Mouse (Mus musculus) E14TG2a.4 (cell line): ENCODE data around the gene Zfp113.

ENCODE experiments used
- H3K27me3 ChIP-seq: 2 replicates; pipeline ENCODE4 v1.6.1; 2014; ENCODE audit warnings: low read length, control low read depth; ENCODE audit not compliant: insufficient read depth
- H3K36me3 ChIP-seq: 2 replicates; pipeline ENCODE4 v1.6.1; 2014; ENCODE audit warnings: low read length, control low read depth; ENCODE audit not compliant: insufficient read depth
- H3K4me1 ChIP-seq: replicated peaks from 2 replicates; pipeline ENCODE4 v1.6.1; 2014; ENCODE audit warnings: low read depth, low read length, control low read depth
- H3K4me3 ChIP-seq: replicated peaks from 2 replicates; pipeline ENCODE4 v1.5.1; 2014; ENCODE audit warnings: mild to moderate bottlenecking, low read length
- H3K9me3 ChIP-seq: 2 replicates; pipeline ENCODE4 v1.6.1; 2014; ENCODE audit warnings: low read length, control low read depth
- CTCF ChIP-seq: conservative IDR thresholded peaks from 2 replicates; pipeline ENCODE4 v1.5.1; 2014; ENCODE audit warnings: low read length
- NANOG ChIP-seq: IDR thresholded peaks from 2 replicates; pipeline ENCODE4 v1.6.1; 2014; ENCODE audit warnings: borderline replicate concordance, low read length, mixed read lengths
- POU5F1 ChIP-seq: IDR thresholded peaks from 2 replicates; pipeline ENCODE4 v1.6.1; 2014; ENCODE audit warnings: low read length, borderline replicate concordance

The Zfp113 gene

GRCm38 (mm10) chr5:138173217-138173616 is 17.7 kb upstream of the Zfp113 start:
- Histone ChIP-seq H3K36me3 (peaks cover 75% of the 10 kb centered on the region), H3K4me3 (peak overlapping the region; percentile 94; the same call in 1 of the 2 replicates), H3K4me1 (peaks cover 33% of the 10 kb centered on the region), H3K9me3 (no peaks in the 10 kb centered on the region), H3K27me3 (no peaks in the 10 kb centered on the region)
- TF ChIP-seq POU5F1: no peak
- no peak for TF ChIP-seq CTCF

- no peaks in the 10 kb centered on the region for H3K27me3 ChIP-seq
- H3K4me3 ChIP-seq: peak within 1 kb of the TSS; percentile 94
- peaks cover 75% of the 10 kb centered on the region for H3K36me3 ChIP-seq
- TF ChIP-seq NANOG (no peak), CTCF (no peak), POU5F1 (no peak)
- H3K9me3 ChIP-seq: no peaks in the 10 kb centered on the region
- H3K4me1 ChIP-seq: peaks cover 47% of the 10 kb centered on the region
Observed at GRCm38 (mm10) chr5:138171695-138172491, 16.3 kb upstream of the Zfp113 start, which contains the start of the genes Ap4m1 and Mcm7. Gene Ap4m1 (plus strand): TSS chr5:138172002. Gene Mcm7 (minus strand): TSS chr5:138172422.

GRCm38 (mm10) chr5:138170936-138171561 is 15.5 kb upstream of the Zfp113 start:
- H3K4me3 ChIP-seq: peak overlapping the region; percentile 94
- no peaks in the 10 kb centered on the region for H3K9me3 ChIP-seq
- TF ChIP-seq NANOG (no peak), POU5F1 (no peak), CTCF (no peak)
- peaks cover 55% of the 10 kb centered on the region for H3K4me1 ChIP-seq
- peaks cover 76% of the 10 kb centered on the region for H3K36me3 ChIP-seq
- no peaks in the 10 kb centered on the region for H3K27me3 ChIP-seq

- Histone ChIP-seq H3K9me3 (no peaks in the 10 kb centered on the region), H3K27me3 (no peaks in the 10 kb centered on the region), H3K36me3 (peaks cover 85% of the 10 kb centered on the region), H3K4me3 (peak overlapping the region; percentile 57), H3K4me1 (peaks cover 86% of the 10 kb centered on the region)
- no peak for TF ChIP-seq CTCF
- no peak for TF ChIP-seq POU5F1
- no peak for TF ChIP-seq NANOG
Observed at GRCm38 (mm10) chr5:138165594-138165993, 10.1 kb upstream of the Zfp113 start.

- H3K36me3 ChIP-seq: peaks cover 69% of the 10 kb centered on the region
- TF ChIP-seq CTCF: no peak
- TF ChIP-seq POU5F1: no peak
- no peak for TF ChIP-seq NANOG
- H3K4me1 ChIP-seq: peaks cover 85% of the 10 kb centered on the region
Observed at GRCm38 (mm10) chr5:138163610-138164009, 8.1 kb upstream of the Zfp113 start.

GRCm38 (mm10) chr5:138163046-138163445 is 7.5 kb upstream of the Zfp113 start:
- Histone ChIP-seq H3K36me3 (peaks cover 63% of the 10 kb centered on the region), H3K27me3 (no peaks in the 10 kb centered on the region), H3K4me1 (peaks cover 79% of the 10 kb centered on the region), H3K9me3 (no peaks in the 10 kb centered on the region), H3K4me3 (peak overlapping the region; percentile 90)
- TF ChIP-seq CTCF (no peak), POU5F1 (no peak), NANOG (no peak)

More at GRCm38 (mm10) chr5:138163610-138164009, 8.1 kb upstream of the Zfp113 start:
- no peaks in the 10 kb centered on the region for H3K27me3 ChIP-seq
- H3K4me3 ChIP-seq: peak overlapping the region; percentile 15; the same call in 1 of the 2 replicates
- no peaks in the 10 kb centered on the region for H3K9me3 ChIP-seq

GRCm38 (mm10) chr5:138160842-138161665 is 5.5 kb upstream of the Zfp113 start, which contains the start of gene Cops6:
Gene Cops6 (plus strand): TSS chr5:138161071.
- H3K4me3 ChIP-seq: peak within 1 kb of the TSS; percentile 90
- no peaks in the 10 kb centered on the region for H3K9me3 ChIP-seq
- no peaks in the 10 kb centered on the region for H3K27me3 ChIP-seq
- H3K4me1 ChIP-seq: peaks cover 59% of the 10 kb centered on the region
- H3K36me3 ChIP-seq: peaks cover 43% of the 10 kb centered on the region
- TF ChIP-seq NANOG: no peak
- TF ChIP-seq CTCF: no peak
- no peak for TF ChIP-seq POU5F1

- Histone ChIP-seq H3K4me3 (peak overlapping the region; percentile 90), H3K27me3 (no peaks in the 10 kb centered on the region), H3K9me3 (no peaks in the 10 kb centered on the region), H3K36me3 (peaks cover 36% of the 10 kb centered on the region), H3K4me1 (peaks cover 52% of the 10 kb centered on the region)
- TF ChIP-seq CTCF: no peak
- TF ChIP-seq NANOG: no peak
- TF ChIP-seq POU5F1: no peak
Observed at GRCm38 (mm10) chr5:138160224-138160762, 4.7 kb upstream of the Zfp113 start.
